In genomic region chr16:30405925-30406670, GRCm38 (mm10) we compare ENCODE assay signal across 8 mouse cellular contexts. TPM values are rescaled to one million over a fixed set of nuclear protein-coding genes. Genes with fewer than 3 reads are reported as not detected.
DNase-seq lines count a peak whose midpoint lies in the region; TF ChIP-seq lines count a peak whose summit lies in the region.

TSS of gene Atp13a3 (minus strand) at chr16:30405975.

- H3K4me3 ChIP-seq in layer of hippocampus, adult 2 months: no peak within 1 kb of the TSS
- no peak within 1 kb of the TSS for H3K4me3 ChIP-seq in gastrocnemius, adult 2 months

- TF ChIP-seq CTCF in layer of hippocampus, adult 2 months (conservative IDR thresholded peaks at IDR 0.05): no peak
- no peak for TF ChIP-seq CTCF in gastrocnemius, adult 2 months (IDR thresholded peaks at IDR 0.05)

- no peak within 1 kb of the TSS for H3K27ac ChIP-seq in layer of hippocampus, adult 2 months
- no peak within 1 kb of the TSS for H3K27ac ChIP-seq in gastrocnemius, adult 2 months

- DNase-seq in layer of hippocampus, adult 2 months (ENCODE audit: low spot score in 2 of 2): no peak
- DNase-seq in layer of hippocampus, adult 9-11 months: no peak
- DNase-seq in adrenal gland, adult 8-10 months: no peak
- no peak for DNase-seq in gastrocnemius, adult 2 months
- DNase-seq in layer of hippocampus, postnatal 36 days: no peak
- no peak for DNase-seq in retina, embryonic 14.5 days (ENCODE audit: low spot score)
- DNase-seq in right cerebral cortex, postnatal 25 days: no peak
- DNase-seq in T-cell, adult 2 months (ENCODE audit: low spot score): no peak

- intact Hi-C loops in gastrocnemius, adult 2 months (cut with DNase I): loop anchor here (5.0 kb wide), 1 partner anchor 41 kb away; no protein-coding TSS in a partner anchor

RNA-seq across cellular contexts. Expression of gene Atp13a3, which starts in this region (rescaled TPM):
- 10 to 100 TPM; 68.2 to 72.4 TPM for total RNA-seq in layer of hippocampus, adult 2 months (2021)
- 100 to 1,000 TPM in 1 of 4 experiments, 10 to 100 TPM in 3; 64.3 to 103 (median 80.5) TPM for total RNA-seq in adrenal gland, adult 8-10 months (2022)
- 10 to 100 TPM; 30.4 to 35.2 TPM for total RNA-seq in gastrocnemius, adult 2 months (2021)
- 10 to 100 TPM; 70.7 to 72.1 TPM for total RNA-seq in layer of hippocampus, postnatal 36 days (2021)
